Mouse (Mus musculus) inflammation-experienced regulatory T-cells, adult 6 months (primary cell): ENCODE data around the gene Cyp27a1. TPM values are rescaled to one million over a fixed set of nuclear protein-coding genes. Genes with fewer than 3 reads are reported as not detected.

ENCODE experiments used
- ATAC-seq: one replicate; pipeline ENCODE4 v1.8.0; 2017
- polyA plus RNA-seq, 3 experiments: library from polyadenylated mRNA; unstranded; fragments of 100-300 nt; shearing (Covaris generic); gene quantifications; one replicate each; pipeline ENCODE4 v1.2.1; 2017

The Cyp27a1 gene
- polyA plus RNA-seq, 3 experiments from 2014 or later, result 1.4 TPM; not detected in 2

DNA sequence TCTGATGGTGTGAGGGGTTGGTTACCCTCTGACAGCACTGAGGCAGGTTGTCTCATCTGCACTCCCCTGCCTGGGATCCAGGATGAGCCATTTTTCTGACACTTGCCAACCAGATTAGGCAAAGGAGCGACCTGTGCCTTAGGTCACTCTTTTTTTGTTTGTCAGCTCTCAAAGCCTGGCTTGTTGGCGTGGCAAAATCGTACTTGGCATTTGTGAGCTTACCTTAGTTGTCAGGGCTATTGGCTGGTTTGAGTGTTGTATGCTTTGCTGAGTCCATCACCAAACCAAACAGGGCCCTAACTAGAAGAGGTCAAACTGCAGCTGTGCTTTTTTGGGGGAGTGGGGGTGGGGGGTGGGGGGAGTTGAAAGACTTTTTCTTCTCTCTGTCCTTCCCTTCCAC, 5.9 kb downstream of the Cyp27a1 start:
- no peak for ATAC-seq

- no peak for ATAC-seq
Measured at GRCm38 (mm10) chr1:74721657-74722056, 8.3 kb downstream of the Cyp27a1 start.

- no peak for ATAC-seq
Measured at GRCm38 (mm10) chr1:74723748-74724147, 10.4 kb downstream of the Cyp27a1 start.

GRCm38 (mm10) chr1:74726114-74726513, 12.7 kb downstream of the Cyp27a1 start:
- no peak for ATAC-seq

DNA sequence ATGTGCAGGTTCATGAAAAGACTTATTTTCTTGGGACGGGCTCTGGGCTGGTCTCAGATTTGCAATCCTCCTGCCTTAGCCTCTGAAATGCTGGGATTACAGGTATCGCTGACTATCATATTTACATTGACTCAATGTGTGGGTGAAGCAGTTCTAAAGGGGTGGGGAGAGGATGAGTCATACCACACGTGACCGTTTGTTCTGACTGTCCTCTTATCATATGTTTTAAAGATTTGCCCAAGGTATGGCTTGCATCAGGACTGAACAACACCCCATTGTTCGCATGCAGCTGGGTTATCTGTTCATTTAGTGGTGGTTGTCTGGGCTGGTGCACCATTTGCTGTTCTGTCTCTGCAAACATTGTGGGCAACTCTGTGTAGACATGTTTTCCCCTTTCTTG, 13.3 kb downstream of the Cyp27a1 start:
- no peak for ATAC-seq

DNA sequence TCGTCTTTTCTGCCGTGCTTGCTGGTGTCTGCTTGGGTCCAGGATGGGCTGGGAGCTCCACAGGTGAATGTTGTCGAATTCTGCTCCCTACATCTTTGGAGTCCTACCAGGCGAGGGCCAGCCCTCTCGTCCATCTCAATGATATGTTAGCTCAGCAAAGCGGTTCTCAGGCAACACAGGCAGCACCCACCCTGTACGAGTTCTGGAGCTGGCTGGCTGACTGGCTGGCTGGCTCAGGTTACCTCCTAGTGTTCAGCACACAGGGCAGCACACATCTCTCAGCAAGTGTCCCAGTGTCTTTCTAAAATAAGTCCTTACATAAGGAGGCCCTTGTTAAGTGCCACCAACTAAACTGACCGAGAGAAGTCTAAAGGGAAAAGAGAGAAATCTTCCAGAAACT, 15.1 kb downstream of the Cyp27a1 start:
- no peak for ATAC-seq

- ATAC-seq, result no peak
Measured at GRCm38 (mm10) chr1:74736977-74737376, 23.6 kb downstream of the Cyp27a1 start.

DNA sequence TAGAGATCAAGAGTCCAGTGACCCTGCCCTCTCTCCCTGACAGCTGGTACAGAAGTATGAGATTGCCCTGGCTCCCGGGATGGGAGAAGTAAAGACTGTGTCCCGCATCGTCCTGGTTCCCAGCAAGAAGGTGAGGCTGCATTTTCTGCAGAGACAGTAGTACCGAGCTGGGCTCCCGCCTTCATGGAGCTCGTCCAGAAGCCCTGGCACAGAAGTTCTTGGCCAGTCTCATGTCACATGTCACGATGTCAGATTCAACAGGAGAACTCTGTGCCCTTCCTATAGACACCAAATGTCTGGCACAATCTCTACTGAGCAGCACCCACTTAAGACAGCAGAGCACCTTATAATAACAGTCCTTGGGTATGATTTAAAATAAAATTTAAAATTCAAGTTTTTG, 24.1 kb downstream of the Cyp27a1 start:
- ATAC-seq, result no peak

DNA sequence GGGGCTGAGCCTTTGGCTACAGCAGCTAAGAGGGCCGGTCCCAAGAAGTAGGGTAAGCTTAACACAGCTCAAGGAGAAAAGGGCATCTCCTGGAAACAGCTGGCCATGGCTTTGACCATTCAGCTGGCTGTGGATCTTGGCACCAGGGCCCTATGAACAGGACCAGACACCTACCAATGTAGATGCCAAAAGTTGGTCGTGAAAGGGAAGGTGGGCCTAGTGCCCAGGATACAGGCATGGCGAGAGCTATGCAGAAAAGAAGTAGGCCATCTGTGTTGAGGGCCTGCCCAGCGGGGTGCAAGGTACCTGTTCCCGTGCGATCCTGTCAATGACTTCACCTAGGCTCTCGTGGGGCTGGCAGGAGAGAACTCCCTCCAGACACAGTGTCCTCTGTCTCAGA, 27.5 kb downstream of the Cyp27a1 start:
- ATAC-seq, result no peak

DNA sequence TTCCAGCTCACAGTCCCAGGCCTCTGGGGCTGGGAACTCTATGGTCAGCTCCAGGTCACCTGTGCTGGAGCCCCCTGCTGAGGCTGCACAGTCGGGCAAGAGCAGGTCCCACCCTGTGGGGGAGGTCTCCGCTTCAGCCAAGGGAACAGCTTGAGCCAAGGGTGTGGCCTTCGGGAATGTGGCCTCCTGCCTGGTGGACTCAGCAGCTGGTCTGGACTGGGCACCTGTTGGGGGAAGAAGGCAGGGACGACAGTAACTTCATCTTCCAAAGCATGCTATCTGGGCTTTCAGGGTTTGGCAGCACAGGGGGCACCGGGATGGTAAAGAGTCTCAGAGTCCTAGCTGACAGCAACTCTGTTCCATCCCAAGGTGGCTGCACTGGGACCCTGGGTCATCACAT, 34.0 kb downstream of the Cyp27a1 start:
- no peak for ATAC-seq

- ATAC-seq, result no peak
Measured at GRCm38 (mm10) chr1:74748643-74749271, 35.4 kb downstream of the Cyp27a1 start, which contains the start of gene Prkag3. TSS of gene Prkag3 (minus strand) at chr1:74749221.

GRCm38 (mm10) chr1:74749301-74749700, 35.9 kb downstream of the Cyp27a1 start:
- ATAC-seq, result no peak

GRCm38 (mm10) chr1:74750683-74751082, 37.3 kb downstream of the Cyp27a1 start:
- no peak for ATAC-seq

DNA sequence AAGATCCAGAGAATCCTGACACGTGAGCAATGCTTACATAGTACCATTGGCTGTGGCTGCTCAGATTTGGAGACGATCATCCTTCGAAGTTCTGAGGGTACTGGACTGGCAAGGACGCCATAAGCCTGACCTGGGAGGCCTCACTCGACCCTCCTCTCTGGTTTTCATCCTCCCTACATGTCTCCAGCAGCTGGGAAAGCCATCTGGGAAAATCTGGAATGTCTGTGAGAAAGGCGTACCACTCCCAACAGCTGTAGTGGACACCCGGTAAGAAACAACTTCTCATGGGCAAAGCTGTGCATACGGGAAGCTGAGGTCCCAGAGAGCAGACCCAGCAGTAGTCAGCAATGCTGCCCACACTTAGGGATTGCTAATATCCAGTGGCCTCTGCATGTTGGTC, 38.8 kb downstream of the Cyp27a1 start:
- no peak for ATAC-seq

GRCm38 (mm10) chr1:74752833-74753232, 39.5 kb downstream of the Cyp27a1 start:
- ATAC-seq, result no peak

DNA sequence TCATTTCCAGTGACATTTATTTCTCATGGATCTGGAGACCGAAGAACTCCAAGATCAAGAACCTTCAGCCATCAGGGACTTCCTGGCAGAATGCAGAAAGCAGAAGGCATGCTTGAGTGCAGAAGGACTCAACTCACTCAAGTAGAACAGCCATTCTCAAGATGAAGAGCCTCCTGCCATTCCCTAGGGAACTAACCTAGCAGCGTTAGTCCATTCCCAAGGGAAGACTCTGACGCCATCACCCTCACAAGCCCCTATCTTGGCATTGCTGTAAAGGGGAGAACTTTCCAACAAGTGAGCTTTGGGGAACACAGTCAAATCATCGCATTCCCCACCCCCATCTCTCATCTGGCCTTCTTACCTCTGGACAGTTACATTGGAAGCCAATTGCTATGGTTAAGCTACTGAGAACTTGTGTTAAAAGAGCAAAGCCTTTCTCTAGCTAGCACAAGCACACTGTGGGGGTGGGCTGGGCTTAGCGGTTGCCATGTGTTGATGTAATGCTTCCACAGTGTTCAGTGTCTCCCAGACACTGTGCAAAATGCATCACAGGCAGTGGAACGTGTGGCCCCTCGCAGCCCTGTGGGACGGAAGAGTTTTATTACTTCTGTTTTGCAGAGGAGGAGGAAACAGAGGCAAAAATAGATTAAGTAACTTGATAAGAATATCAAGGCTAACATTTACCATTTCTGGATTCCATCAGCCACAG, 40.0 kb downstream of the Cyp27a1 start:
- no peak for ATAC-seq

DNA sequence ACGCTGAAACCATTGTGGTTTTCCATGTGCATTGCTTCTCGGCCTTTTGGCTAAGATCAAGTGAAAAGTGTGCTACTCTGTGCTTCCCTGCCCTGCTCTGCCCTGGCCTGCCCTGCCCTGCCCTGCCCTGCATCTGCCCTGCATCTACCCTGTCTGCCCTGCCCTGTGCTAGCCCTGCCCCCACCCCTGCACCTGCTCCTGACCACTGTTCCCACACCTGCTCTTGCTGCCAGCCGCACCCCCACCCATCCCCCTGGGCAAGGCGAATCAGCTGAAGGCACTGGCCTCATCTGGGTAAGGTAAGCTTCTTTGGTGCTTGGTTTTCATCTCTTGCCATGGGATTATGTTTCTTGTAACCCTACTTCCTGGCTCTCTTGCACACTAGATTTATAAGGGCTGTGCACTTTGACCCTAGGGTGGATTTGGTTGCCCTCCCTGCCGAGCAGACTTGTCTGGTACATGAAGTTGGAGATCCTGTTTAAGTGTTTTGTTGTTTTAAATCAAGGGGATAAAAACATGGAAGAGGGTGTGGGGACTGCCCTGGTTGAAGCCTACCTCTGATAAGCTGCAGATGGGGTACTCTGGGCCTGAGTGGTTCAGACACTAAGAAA, 40.9 kb downstream of the Cyp27a1 start:
- ATAC-seq, result no peak

DNA sequence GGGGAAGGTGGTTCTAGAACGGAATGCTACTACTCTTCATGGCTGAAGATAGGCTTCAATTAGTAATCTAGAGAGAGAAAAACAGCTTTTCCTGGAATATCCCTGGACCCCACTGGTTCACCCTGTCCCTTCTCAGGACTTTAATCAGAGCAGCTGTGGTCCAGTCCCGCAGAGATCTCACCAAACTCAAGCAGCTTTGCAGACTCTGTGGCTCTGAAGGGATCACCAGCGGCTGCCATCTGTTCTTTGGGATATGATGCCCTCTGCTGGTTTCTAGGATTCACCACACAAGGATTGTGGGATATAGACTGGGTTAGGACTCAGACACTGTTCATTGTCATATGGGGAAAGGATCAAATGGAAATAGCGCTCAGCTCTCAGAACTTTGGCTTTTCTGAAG, 46.4 kb downstream of the Cyp27a1 start:
- no peak for ATAC-seq

DNA sequence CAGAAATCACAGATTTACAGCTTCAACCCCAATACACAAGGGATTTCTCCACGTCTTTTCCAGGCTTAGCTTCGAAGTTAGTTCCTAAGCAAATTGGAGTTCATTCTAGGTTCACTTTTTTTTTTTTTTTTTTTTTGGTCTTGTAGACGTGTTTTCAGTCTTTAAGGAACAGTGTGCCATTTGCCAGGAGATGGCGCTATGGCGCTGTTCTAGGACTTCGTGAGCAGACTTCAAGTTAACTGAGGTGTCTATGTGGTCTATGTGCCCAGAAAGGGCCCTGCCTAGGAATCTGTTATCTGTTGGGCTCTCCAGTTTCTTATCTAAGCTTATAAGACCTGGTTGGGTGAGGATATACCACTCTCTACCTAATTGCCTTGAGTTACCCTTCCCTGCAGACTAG, 49.7 kb downstream of the Cyp27a1 start:
- no peak for ATAC-seq

DNA sequence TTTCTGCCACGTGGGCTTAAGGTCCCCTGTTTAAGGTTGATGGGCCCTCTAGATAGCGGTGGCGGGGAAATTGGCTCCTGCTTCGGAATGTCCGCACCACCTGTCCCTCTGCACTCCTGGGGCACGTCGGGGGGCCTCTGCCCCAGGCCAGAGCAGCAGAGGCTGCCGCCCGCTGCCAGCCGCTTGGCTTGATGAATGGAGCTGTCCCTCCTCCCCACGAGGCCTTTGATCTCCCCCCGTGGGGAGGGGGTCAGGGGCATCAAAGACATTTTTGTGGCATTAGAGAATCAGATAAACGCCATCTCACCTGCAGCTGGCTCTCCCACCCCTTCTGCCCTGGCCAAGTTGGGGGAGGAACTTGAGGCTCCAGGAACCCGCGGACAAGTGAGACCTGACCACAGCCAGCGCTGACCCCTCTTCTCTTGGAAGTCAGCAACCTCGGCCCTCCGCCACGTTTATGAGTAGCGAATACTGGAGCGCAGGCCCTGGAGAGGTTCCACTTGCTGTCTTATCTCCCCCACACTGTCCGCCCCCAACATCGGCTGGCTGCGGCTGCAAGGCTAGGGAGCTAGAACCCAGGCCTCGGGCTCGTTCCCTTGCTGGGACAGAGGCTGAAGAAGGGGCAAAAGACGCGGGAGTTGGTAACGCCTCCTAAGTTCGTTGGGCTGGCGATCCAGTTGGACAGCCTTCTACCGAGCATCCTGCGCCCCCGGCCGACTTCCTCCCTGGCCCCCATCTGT, 57.5 kb downstream of the Cyp27a1 start:
- ATAC-seq, result no peak

DNA sequence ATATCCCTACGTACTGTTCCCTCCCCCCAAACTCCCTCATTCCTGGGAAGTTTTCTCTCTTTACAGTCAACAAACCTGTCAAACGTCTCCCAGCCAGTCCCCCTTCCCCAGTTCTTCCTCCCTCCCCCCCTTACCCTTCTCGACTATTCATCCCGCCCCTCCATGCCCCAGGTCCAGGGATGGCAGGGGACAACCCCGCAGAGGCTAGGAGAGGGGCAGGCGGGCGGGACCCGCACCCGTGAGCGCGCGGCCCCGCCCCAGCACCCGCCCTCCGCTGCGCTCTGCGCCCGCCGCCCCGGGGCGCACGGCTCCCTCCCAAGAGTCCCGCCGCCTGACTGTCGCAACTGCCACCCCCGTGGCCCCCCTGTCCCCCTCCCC, 58.1 kb downstream of the Cyp27a1 start:
- ATAC-seq, result no peak

DNA sequence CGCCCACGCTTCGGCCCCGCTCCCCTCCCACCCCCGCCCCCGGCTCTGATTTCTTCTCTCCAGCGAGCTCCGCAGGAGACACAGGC, 58.3 kb downstream of the Cyp27a1 start, which contains the start of gene Wnt6:
Wnt6 (plus strand) TSS at position 48 of the 86 bp plus-strand sequence.
- no peak for ATAC-seq

DNA sequence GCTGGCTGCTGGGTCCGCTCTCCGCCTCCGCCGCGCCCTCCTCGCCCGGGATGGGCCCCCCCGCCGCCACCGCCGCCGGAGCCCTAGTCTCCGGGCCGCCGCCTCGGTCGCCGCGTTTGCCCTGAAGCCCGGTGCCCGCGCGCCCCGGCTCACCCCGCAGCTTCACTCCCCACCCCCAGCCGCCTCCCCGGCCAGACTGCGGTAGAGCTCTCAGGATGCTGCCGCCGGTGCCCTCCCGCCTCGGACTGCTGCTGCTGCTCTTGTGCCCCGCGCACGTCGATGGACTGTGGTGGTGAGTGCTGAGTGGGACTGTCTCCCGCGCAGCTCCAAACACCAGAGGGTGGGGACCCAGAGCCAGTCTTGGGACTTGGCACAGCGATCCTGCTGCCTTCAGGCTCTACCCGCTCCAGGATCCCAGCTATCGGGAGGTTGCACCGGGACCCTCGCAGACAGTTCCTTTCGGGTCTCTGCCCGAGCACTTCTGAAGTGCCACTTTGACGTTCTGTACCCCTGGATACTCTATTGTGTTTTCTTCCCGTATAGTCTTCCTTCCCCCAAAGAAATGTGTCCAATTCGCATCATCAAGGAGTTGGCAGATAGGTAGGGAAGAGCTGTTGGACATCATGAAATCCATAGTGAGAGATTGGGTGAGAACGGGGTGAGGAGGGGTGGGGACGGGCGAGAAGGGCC, 58.7 kb downstream of the Cyp27a1 start:
- no peak for ATAC-seq
